Mouse (Mus musculus) hindbrain, embryonic 12.5 days (tissue): ENCODE results near the gene Synj1. TPM values are rescaled to one million over a fixed set of nuclear protein-coding genes. Genes with fewer than 3 reads are reported as not detected.

ENCODE experiments used
- ATAC-seq: fragments of 200-750 bp; cut with Nextera tagmentation; 2 replicates; pipeline ENCODE4 v1.8.0; 2017; ENCODE audit warnings: moderate TSS enrichment; ENCODE audit not compliant: low FRiP score
- H3K27ac ChIP-seq: fragments of 300-500 bp; sonication (generic); 2 replicates; pipeline ENCODE4 v1.5.1; 2016; ENCODE audit warnings: mild to moderate bottlenecking
- H3K27me3 ChIP-seq: fragments of 300-500 bp; sonication (generic); 2 replicates; pipeline ENCODE4 v1.6.1; 2016; ENCODE audit warnings: mild to moderate bottlenecking
- H3K36me3 ChIP-seq: fragments of 300-500 bp; sonication (generic); 2 replicates; pipeline ENCODE4 v1.6.1; 2016; ENCODE audit warnings: mild to moderate bottlenecking
- H3K4me1 ChIP-seq: fragments of 300-500 bp; sonication (generic); 2 replicates; pipeline ENCODE4 v1.6.1; 2016
- H3K4me2 ChIP-seq: fragments of 300-500 bp; sonication (generic); replicated peaks from 2 replicates; pipeline ENCODE4 v1.6.1; 2016; ENCODE audit warnings: mild to moderate bottlenecking
- H3K4me3 ChIP-seq: fragments of 300-500 bp; sonication (generic); 2 replicates; pipeline ENCODE4 v1.5.1; 2016; ENCODE audit warnings: mild to moderate bottlenecking
- H3K9ac ChIP-seq: fragments of 300-500 bp; sonication (generic); 2 replicates; pipeline ENCODE4 v1.6.1; 2016; ENCODE audit warnings: mild to moderate bottlenecking, moderate library complexity
- H3K9me3 ChIP-seq: fragments of 300-500 bp; sonication (generic); replicated peaks from 2 replicates; pipeline ENCODE4 v1.6.1; 2016; ENCODE audit warnings: mild to moderate bottlenecking
- WGBS: fragments of 180-500 bp; shearing (Covaris S2); methylation state at CpG from one replicate; pipeline ENCODE4 v1.1.7; 2016; 5-methylcytosine and 5-hydroxymethylcytosine counted together
- polyA plus RNA-seq: library from polyadenylated mRNA; unstranded; fragments of >200 nt; fragmentation: Nextera tagmentation; extraction: Ambion mirVana; gene quantifications from 2 replicates; pipeline ENCODE4 v1.2.1, GENCODE M21; 2016

Gene Synj1
- polyA plus RNA-seq, 1 experiment from 2014 or later = 35.7 TPM

GRCm38 (mm10) chr16:90963231-90963630 is 47.9 kb downstream of the Synj1 start:
- Histone ChIP-seq H3K9ac (no peak overlapping the region), H3K36me3 (peaks cover 37% of the 10 kb centered on the region), H3K27me3 (no peaks in the 10 kb centered on the region), H3K4me2 (no peak overlapping the region), H3K4me1 (no peaks in the 10 kb centered on the region), H3K27ac (no peak overlapping the region), H3K4me3 (no peak overlapping the region), H3K9me3 (no peaks in the 10 kb centered on the region)
- WGBS = 91% methylated on average over 4 of the region's 4 CpGs
- ATAC-seq = no peak

GRCm38 (mm10) chr16:90958301-90959085 is 52.6 kb downstream of the Synj1 start:
- WGBS = 82% methylated on average over 5 of the region's 5 CpGs
- Histone ChIP-seq H3K4me2 (no peak overlapping the region), H3K27me3 (no peaks in the 10 kb centered on the region), H3K36me3 (peaks cover 22% of the 10 kb centered on the region), H3K27ac (no peak overlapping the region), H3K9me3 (no peaks in the 10 kb centered on the region), H3K9ac (no peak overlapping the region), H3K4me1 (no peaks in the 10 kb centered on the region), H3K4me3 (no peak overlapping the region)
- ATAC-seq = no peak

GRCm38 (mm10) chr16:90955494-90955893 is 55.6 kb downstream of the Synj1 start:
- 87% methylated on average over 6 of the region's 6 CpGs for WGBS
- no peak overlapping the region for H3K9ac ChIP-seq
- H3K4me3 ChIP-seq = no peak overlapping the region
- no peaks in the 10 kb centered on the region for H3K27me3 ChIP-seq
- no peak overlapping the region for H3K4me2 ChIP-seq
- H3K9me3 ChIP-seq = no peaks in the 10 kb centered on the region
- no peak for ATAC-seq
- H3K4me1 ChIP-seq = no peaks in the 10 kb centered on the region
- H3K36me3 ChIP-seq = peaks cover 34% of the 10 kb centered on the region
- H3K27ac ChIP-seq = no peak overlapping the region

- Histone ChIP-seq H3K4me3 (no peak overlapping the region), H3K9ac (no peak overlapping the region), H3K36me3 (peaks cover 27% of the 10 kb centered on the region), H3K9me3 (no peaks in the 10 kb centered on the region), H3K4me2 (no peak overlapping the region), H3K4me1 (no peaks in the 10 kb centered on the region), H3K27ac (no peak overlapping the region), H3K27me3 (no peaks in the 10 kb centered on the region)
- 91% methylated on average over 6 of the region's 6 CpGs for WGBS
- no peak for ATAC-seq
These were observed 57.3 kb downstream of the Synj1 start for GRCm38 (mm10) chr16:90953770-90954169.

DNA sequence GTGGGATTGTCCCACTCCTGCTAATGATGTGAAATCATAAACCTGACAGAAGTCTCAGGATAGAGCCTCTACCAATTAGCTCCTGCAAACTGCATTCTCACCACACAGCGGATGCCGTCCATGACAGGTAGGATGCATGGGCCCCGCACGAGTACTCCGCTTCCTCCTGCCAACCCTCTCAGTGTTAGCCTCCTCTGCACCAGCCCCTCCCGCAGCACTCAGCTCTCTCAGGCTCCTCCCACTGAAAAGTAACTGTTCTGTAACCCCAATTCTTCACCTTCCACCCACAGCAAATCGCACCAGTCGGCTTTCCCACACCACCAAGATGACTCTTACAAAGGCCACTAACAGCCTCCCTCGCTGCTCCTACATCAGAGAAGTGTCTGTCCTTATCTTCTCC is 58.0 kb downstream of the Synj1 start:
- Histone ChIP-seq H3K36me3 (peaks cover 27% of the 10 kb centered on the region), H3K4me1 (no peaks in the 10 kb centered on the region), H3K9me3 (no peaks in the 10 kb centered on the region), H3K27me3 (no peaks in the 10 kb centered on the region), H3K9ac (no peak overlapping the region), H3K4me3 (no peak overlapping the region), H3K27ac (no peak overlapping the region), H3K4me2 (no peak overlapping the region)
- no peak for ATAC-seq
- WGBS = 88% methylated on average over 9 of the region's 9 CpGs

- peaks cover 39% of the 10 kb centered on the region for H3K36me3 ChIP-seq
- no peak overlapping the region for H3K4me3 ChIP-seq
- H3K9me3 ChIP-seq = no peaks in the 10 kb centered on the region
- no peak overlapping the region for H3K4me2 ChIP-seq
- H3K27ac ChIP-seq = no peak overlapping the region
- no peaks in the 10 kb centered on the region for H3K4me1 ChIP-seq
- H3K9ac ChIP-seq = no peak overlapping the region
- ATAC-seq = no peak
- WGBS = 62% methylated on average over 17 of the region's 17 CpGs
- no peaks in the 10 kb centered on the region for H3K27me3 ChIP-seq
These were observed 60.6 kb downstream of the Synj1 start for GRCm38 (mm10) chr16:90950354-90950963.

DNA sequence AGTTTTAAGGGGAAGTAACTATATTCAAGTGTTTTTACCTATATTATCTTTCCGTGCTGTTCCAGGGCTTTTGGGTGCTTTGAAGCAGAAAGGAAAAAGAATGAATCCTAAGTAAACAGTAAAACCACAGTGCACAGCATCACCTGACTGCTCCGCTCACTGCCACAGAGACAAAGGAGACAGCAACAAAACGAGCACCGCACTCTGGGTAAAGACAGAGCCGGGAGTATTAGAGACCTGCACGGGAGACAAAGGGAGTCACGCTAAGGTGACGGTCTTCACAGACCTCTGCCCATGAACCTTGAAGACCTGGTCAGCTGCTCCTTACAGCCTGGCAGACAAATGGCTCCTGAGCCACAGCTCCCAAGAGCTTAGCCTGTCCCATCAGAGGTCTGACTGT is 64.1 kb downstream of the Synj1 start:
- no peak overlapping the region for H3K9ac ChIP-seq

GRCm38 (mm10) chr16:90941246-90941645 is 69.9 kb downstream of the Synj1 start:
- H3K27me3 ChIP-seq = no peaks in the 10 kb centered on the region

More for the DNA sequence above, 64.1 kb downstream of the Synj1 start:
- H3K4me2 ChIP-seq = no peak overlapping the region
- H3K27me3 ChIP-seq = no peaks in the 10 kb centered on the region
- no peaks in the 10 kb centered on the region for H3K4me1 ChIP-seq
- H3K4me3 ChIP-seq = no peak overlapping the region
- 88% methylated on average over 8 of the region's 8 CpGs for WGBS
- H3K27ac ChIP-seq = no peak overlapping the region
- ATAC-seq = no peak
- no peaks in the 10 kb centered on the region for H3K9me3 ChIP-seq
- peaks cover 54% of the 10 kb centered on the region for H3K36me3 ChIP-seq

DNA sequence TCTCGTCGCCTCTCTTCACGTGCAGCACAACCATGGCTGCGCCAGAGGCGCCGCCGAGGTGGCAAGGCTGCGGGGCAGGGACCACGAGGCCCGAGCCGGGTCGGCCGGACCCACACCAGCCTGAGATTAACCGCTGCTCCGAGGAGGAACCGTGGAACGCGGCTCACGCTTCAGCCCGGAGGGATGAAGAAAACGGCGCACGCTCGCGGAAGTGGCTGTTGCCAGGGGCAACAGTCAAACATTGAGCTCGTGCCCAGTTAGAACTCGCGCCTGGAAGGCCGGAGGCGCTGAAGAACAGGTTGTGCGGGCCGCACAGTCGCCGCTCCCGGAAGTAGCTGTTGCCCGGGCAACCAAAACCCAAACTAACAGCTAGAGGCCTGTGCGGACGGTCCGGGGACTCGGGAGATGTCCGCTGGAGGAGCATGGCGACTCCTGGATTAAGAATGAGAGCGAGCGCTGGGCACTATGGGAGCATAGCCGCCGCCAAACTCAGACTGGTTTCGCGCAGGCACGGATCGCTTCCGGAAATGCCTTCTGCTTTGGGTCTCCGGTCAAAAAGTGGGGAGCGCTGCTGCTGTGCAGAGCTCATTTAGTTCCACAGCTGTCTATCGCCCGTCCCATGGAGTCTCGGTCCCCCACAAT is 76.3 kb downstream of the Synj1 start, which contains the start of gene Cfap298:
Gene Cfap298 (minus strand): TSS at position 428 of the 642 bp plus-strand sequence.
- Histone ChIP-seq H3K4me1 (peaks cover 5% of the 10 kb centered on the region), H3K4me3 (peak within 1 kb of the TSS; percentile 87), H3K36me3 (peaks cover 16% of the 10 kb centered on the region), H3K27me3 (no peaks in the 10 kb centered on the region), H3K27ac (peak within 1 kb of the TSS; percentile 79), H3K9me3 (no peaks in the 10 kb centered on the region), H3K9ac (peak within 1 kb of the TSS; percentile 86), H3K4me2 (peak within 1 kb of the TSS; percentile 80)
- ATAC-seq = peak; percentile 98
- WGBS = 1% methylated on average over 56 of the region's 56 CpGs

More at GRCm38 (mm10) chr16:90941246-90941645, 69.9 kb downstream of the Synj1 start:
- no peak for ATAC-seq
- Histone ChIP-seq H3K9ac (no peak overlapping the region), H3K4me1 (no peaks in the 10 kb centered on the region), H3K36me3 (peaks cover 52% of the 10 kb centered on the region), H3K9me3 (no peaks in the 10 kb centered on the region), H3K4me3 (no peak overlapping the region), H3K4me2 (no peak overlapping the region), H3K27ac (no peak overlapping the region)
- WGBS = 94% methylated on average over 7 of the region's 7 CpGs

DNA sequence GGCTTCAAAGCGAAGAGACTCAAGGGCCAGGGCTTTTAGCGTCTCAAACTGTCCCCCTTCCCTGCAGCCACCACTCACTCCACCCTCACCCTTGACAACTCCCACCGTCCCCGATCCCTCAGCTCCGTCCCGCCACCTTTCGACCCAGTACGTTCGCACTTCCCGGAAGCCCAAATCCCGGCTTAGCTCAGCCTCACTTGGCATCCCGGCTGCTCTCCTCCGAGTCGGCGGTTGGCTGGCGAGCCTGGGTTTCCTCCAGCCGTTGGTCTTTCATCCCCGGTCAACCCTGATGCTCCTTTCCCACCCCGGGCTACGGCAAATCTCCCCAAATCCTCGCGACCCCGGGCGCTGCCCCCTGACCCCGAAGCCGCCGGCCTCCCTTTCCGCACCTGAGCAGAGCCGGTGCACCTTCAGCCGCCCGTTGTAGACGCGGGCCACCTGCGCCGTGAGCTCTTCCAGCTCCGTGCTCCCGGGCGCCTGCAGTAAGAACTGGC is 76.9 kb downstream of the Synj1 start:
- Histone ChIP-seq H3K36me3 (peaks cover 16% of the 10 kb centered on the region), H3K9me3 (no peaks in the 10 kb centered on the region), H3K27ac (peak overlapping the region; percentile 79), H3K4me1 (peaks cover 5% of the 10 kb centered on the region), H3K4me2 (peak overlapping the region; percentile 80), H3K4me3 (peak overlapping the region; percentile 87), H3K27me3 (no peaks in the 10 kb centered on the region), H3K9ac (peak overlapping the region; percentile 86)
- WGBS = under 1% methylated on average over 38 of the region's 38 CpGs
- peak; percentile 56 for ATAC-seq

DNA sequence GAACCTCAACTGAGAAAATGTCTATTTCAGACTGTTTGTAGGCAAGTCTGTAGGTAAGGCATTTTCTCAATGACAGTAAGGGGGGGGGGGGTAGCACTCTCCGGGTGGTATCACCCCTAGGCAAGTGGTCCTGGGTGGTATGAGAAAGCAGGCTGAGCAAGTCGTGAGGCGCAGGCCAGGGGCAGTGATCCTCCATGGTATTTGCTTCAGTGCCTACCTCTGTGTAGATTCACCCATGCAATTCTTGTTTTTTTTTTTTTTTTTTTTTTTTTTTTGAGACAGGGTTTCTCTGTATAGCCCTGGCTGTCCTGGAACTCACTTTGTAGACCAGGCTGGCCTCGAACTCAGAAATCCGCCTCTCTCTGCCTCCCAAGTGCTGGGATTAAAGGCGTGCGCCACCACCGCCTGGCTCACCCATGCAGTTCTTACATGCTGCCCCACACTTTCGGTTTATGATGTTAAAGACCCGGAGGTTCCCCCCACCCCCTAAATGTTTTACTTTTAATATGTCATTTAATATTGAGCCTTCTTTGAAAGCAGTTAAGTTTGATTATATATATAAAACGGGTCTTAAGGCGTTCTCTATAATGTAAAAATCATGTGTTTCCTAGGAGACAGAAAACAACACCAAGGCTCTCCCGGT is 77.5 kb downstream of the Synj1 start:
- Histone ChIP-seq H3K4me2 (peak overlapping the region; percentile 80), H3K9me3 (no peaks in the 10 kb centered on the region), H3K9ac (peak overlapping the region; percentile 86; the same call in 1 of the 2 replicates), H3K27ac (peak overlapping the region; percentile 79), H3K27me3 (no peaks in the 10 kb centered on the region), H3K4me3 (peak overlapping the region; percentile 87), H3K4me1 (peaks cover 5% of the 10 kb centered on the region), H3K36me3 (peaks cover 19% of the 10 kb centered on the region)
- 31% methylated on average over 13 of the region's 13 CpGs for WGBS
- ATAC-seq = no peak

DNA sequence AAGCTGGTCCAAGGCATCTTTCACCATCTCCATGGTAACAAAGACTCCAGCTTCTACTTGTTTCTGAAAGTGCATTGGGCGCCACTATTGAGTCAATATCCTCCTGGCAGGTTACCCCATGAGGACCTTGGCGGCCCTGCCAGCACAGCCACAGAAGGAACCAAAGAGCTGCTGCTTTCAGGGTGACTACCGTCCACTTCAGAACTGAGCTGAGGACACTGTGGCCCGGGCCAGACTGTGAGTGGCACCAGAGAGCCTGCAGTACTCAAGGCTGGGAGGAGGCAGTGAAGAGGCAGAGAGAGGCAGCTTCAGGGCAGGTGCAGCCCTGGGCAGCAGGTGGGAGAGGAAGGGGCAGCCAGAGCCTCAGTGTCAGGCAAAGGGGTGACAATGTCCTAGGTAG is 83.7 kb downstream of the Synj1 start:
- H3K27ac ChIP-seq = no peak overlapping the region
- 94% methylated on average over 4 of the region's 4 CpGs for WGBS
- no peaks in the 10 kb centered on the region for H3K9me3 ChIP-seq
- no peak overlapping the region for H3K9ac ChIP-seq
- ATAC-seq = no peak
- H3K36me3 ChIP-seq = peaks cover 16% of the 10 kb centered on the region
- H3K27me3 ChIP-seq = no peaks in the 10 kb centered on the region
- H3K4me2 ChIP-seq = no peak overlapping the region
- no peak overlapping the region for H3K4me3 ChIP-seq
- H3K4me1 ChIP-seq = no peaks in the 10 kb centered on the region
